Mouse (Mus musculus) spleen, adult 2 months (tissue): ENCODE measurements around the gene Tubb5.

Experiments
- CTCF ChIP-seq: fragments of 200-500 bp; IDR thresholded peaks from 2 replicates; pipeline ENCODE4 v1.5.1; 2011; ENCODE audit warnings: mild to moderate bottlenecking, inconsistent platforms; ENCODE audit not compliant: insufficient read depth, insufficient read length, insufficient replicate concordance; ENCODE audit errors: extremely low read depth
- POLR2A ChIP-seq: fragments of 200-500 bp; IDR thresholded peaks from 2 replicates; pipeline ENCODE4 v1.6.1; 2011; ENCODE audit warnings: low read depth, low read length, inconsistent platforms

- TF ChIP-seq POLR2A (no peak), CTCF (0 out of 2 replicates have a peak, but pooled peaks have one; percentile 10)
Observed at GRCm38 (mm10) chr17:35824402-35824801, 13.7 kb downstream of the Tubb5 start.
